Mouse (Mus musculus): ENCODE data around the gene Erbb3. TPM values are rescaled to one million over a fixed set of nuclear protein-coding genes. Genes with fewer than 3 reads are reported as not detected.
A peak's percentile ranks its signal among the peaks of the same experiment; 100 is the strongest.

Erbb3 gene
- total and polyA plus RNA-seq, 3 experiments: 0.29 to 0.39 TPM; not detected in 1

DNA sequence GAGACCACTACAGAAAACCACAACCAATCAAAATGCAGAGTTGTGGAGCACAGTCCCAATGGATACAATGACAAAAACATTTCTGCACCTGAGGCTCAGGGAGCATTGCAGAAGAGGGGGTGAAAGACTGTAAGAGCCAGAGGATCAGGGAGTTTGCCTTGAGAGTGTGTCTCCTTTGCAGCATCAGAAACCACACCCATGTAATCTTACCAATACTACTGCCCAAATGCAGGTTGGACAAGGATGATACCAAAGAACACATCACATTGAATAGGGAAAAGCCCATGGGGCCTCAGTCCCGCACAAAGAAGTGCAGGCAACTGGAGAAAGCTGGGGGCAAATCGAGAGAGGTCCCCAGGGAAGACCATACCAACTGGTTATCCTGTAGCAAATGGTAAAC is 40.3 kb upstream of the Erbb3 start:
- Histone ChIP-seq H3K27me3 (ENCODE audit: control insufficient read depth in 1 of 2, insufficient read depth in 2 of 2, low read length in 2 of 2) (peaks cover 5 to 7% of the 10 kb centered on the region in 2 experiments), H3K9ac (ENCODE audit: control insufficient read depth, low read depth, low read length, poor library complexity, severe bottlenecking) (no peak overlapping the region), H3K4me3 (ENCODE audit: control insufficient read depth in 1 of 2, insufficient read depth in 1 of 2, low read depth in 2 of 2, low read length in 2 of 2) (no peak overlapping the region), H3K79me2 (ENCODE audit: control insufficient read depth, insufficient read depth, low read length, poor library complexity) (peaks cover 14% of the 10 kb centered on the region), H3K4me1 (ENCODE audit: control insufficient read depth in 1 of 2, insufficient read depth in 2 of 2, low read length in 2 of 2) (peaks cover 0 to 11% of the 10 kb centered on the region in 2 experiments; a peak in 2 of 4 replicates), H3K27ac (ENCODE audit: control insufficient read depth, low read depth, low read length) (no peak overlapping the region), H3K9me3 (replicated peaks; ENCODE audit: insufficient read depth, low read length) (no peaks in the 10 kb centered on the region), H3K36me3 (ENCODE audit: control insufficient read depth in 1 of 2, insufficient read depth in 2 of 2, low read length in 2 of 2) (peaks cover 3 to 12% of the 10 kb centered on the region in 2 experiments)
- TF ChIP-seq RAD21 (IDR thresholded peaks at IDR 0.05; ENCODE audit: low read depth, low read length): no peak
- DNase-seq (ENCODE audit: low read depth, low spot score): no peak

DNA sequence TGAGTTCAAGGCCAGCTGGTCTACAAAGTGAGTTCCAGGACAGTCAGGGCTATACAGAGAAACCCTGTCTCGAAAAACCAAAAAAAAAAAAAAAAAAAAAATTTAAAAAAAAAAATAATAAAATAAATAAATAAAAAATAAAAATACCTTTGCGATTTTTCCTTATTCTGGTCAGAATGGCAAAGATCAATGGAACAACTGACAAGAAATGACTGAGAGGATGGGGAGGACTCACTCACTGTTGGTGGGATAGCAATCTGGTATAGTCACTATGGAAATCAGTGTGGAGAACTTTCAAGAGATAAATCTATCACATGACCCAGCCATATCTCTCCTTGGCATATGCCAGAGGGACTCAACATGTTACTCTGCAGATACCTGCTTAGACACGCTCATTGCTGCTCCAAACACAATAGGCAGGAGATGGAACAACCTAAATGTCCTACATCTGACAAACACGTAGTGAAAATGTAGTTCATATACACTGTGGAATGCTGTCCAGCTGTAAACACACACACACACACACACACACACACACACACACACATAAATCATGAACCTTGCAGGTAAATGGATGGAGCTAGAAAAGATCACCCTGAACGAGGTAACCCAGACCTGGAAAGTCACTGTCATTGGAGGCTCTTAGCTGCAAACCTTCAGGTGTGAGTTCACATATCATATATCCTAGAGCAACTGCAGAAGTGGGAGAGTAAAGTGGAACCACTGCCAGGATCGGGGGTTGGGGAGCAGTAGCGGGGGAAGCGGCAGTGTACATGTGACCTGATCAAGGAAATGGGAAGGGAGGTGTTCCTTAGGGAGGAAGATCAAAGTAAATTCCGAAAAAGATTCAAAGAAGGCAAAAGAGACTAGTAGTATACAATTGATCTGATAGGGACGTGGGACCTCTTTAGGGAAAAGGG is 38.2 kb upstream of the Erbb3 start:
- TF ChIP-seq EP300 (IDR thresholded peaks at IDR 0.05; ENCODE audit: low read depth in 1 of 2, low read length in 2 of 2) (peak; percentile 24 to 72; a peak in 3 of 4 replicates), ZNF384 (IDR thresholded peaks at IDR 0.05; ENCODE audit: low read depth, low read length) (peak; percentile 68), POLR2A (IDR thresholded peaks at IDR 0.05; ENCODE audit: control insufficient read depth in 1 of 2, insufficient read depth in 1 of 2, low read depth in 1 of 2, low read length in 2 of 2, poor library complexity in 1 of 2) (no peak), ETS1 (IDR thresholded peaks at IDR 0.05; ENCODE audit: low read depth, low read length) (0 out of 2 replicates have a peak, but pooled peaks have one; percentile 33), CHD2 (IDR thresholded peaks at IDR 0.05; ENCODE audit: low read length) (no peak), USF1 (IDR thresholded peaks at IDR 0.05; ENCODE audit: low read depth, low read length) (peak; percentile 90), GATA1 (IDR thresholded peaks at IDR 0.05; ENCODE audit: low read depth, low read length) (peak; percentile 79), ELF1 (IDR thresholded peaks at IDR 0.05; ENCODE audit: low read depth, low read length) (no peak), TAL1 (IDR thresholded peaks at IDR 0.05; ENCODE audit: low read length) (peak; percentile 86), MAZ (IDR thresholded peaks at IDR 0.05; ENCODE audit: low read depth, low read length) (0 out of 2 replicates have a peak, but pooled peaks have one; percentile 1), TCF12 (IDR thresholded peaks at IDR 0.05; ENCODE audit: low read depth, low read length) (peak; percentile 83), RCOR1 (IDR thresholded peaks at IDR 0.05; ENCODE audit: low read depth, low read length) (peak; percentile 97), BHLHE40 (IDR thresholded peaks at IDR 0.05; ENCODE audit: borderline replicate concordance, low read depth, low read length) (peak; percentile 83; the same call in 1 of the 2 replicates)
- Histone ChIP-seq H3K36me3 (ENCODE audit: control insufficient read depth in 1 of 2, insufficient read depth in 2 of 2, low read length in 2 of 2) (peaks cover 7 to 20% of the 10 kb centered on the region in 2 experiments), H3K9ac (ENCODE audit: control insufficient read depth, low read depth, low read length, poor library complexity, severe bottlenecking) (no peak overlapping the region; the same call in 1 of the 2 replicates), H3K4me3 (ENCODE audit: control insufficient read depth in 1 of 2, insufficient read depth in 1 of 2, low read depth in 2 of 2, low read length in 2 of 2) (peak overlapping the region in 1 of 2 experiments; percentile 14; a peak in 1 of 4 replicates), H3K27me3 (ENCODE audit: control insufficient read depth in 1 of 2, insufficient read depth in 2 of 2, low read length in 2 of 2) (peaks cover 5 to 7% of the 10 kb centered on the region in 2 experiments), H3K27ac (ENCODE audit: control insufficient read depth, low read depth, low read length) (no peak overlapping the region), H3K9me3 (replicated peaks; ENCODE audit: insufficient read depth, low read length) (no peaks in the 10 kb centered on the region), H3K79me2 (ENCODE audit: control insufficient read depth, insufficient read depth, low read length, poor library complexity) (peaks cover 14% of the 10 kb centered on the region), H3K4me1 (ENCODE audit: control insufficient read depth in 1 of 2, insufficient read depth in 2 of 2, low read length in 2 of 2) (peaks cover 0 to 20% of the 10 kb centered on the region in 2 experiments; a peak in 2 of 4 replicates)
- DNase-seq (ENCODE audit: low read depth, low spot score): peak; percentile 61

All from MEL (cell line).